Mouse (Mus musculus): ENCODE data around the gene Tnni2. TPM values are rescaled to one million over a fixed set of nuclear protein-coding genes. Genes with fewer than 3 reads are reported as not detected.

Gene Tnni2
- total RNA-seq, 2 experiments from 2014 or later = 19,257 to 20,060 TPM

- peak; percentile 87 for DNase-seq (ENCODE audit: low spot score)
These were observed 39.6 kb downstream of the Tnni2 start for GRCm38 (mm10) chr7:142481186-142481567.

DNA sequence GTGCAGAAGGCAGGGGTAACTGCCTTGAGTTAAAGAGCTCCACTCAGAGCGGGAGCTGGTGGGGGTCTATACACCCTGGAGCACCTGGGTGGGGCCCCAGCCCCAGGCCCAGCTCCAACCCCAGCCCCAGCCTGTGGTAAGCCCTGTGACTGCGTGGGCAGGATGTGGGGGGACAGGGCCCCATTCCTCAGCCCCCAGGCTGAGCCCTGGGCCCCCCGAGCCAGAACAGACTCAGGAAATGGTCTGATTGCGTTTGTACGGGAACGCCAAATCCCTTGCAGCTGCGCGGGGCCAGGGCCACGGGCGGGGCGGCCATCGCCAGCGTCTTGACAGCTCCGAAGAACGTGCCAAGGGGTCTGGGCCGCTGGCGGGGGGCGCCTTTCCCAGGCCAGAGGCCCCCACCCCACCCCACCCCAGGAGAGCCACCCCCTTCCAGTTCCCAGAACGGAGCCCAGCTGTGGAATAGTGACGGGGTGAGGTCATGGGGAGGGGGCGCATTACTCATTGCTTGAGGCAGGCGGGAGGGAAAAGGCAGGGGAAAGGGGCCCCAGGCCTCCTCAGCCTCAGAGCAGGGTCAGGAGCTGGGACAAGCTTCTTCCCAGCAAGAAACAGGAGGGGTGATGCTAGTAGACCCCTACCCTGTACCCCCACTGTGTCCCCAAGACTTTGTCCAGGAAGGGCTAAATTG is 40.1 kb downstream of the Tnni2 start:
- peak; percentile 69 for DNase-seq (ENCODE audit: low spot score)

GRCm38 (mm10) chr7:142482256-142482609 is 40.6 kb downstream of the Tnni2 start:
- no peak for DNase-seq (ENCODE audit: low spot score)

DNA sequence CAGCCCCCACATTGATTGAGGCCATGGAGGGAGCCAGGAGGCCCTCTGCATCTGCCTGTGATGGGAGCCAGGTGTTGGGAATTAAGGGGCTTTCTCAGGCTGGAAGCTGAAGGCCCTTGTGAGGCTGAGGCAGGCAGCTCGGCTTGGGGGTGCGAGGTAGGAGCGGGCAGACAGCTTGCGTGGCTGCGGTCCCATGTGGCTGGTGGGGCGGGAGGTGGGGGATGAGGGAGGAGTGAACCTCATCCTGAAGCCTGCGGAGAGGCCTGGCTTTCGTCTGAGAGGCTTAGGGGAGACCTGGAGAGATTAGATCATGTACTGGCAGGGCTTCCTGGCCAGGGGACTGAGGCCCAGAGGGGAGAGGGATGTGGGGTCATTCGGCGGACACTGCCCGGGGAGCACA is 41.5 kb downstream of the Tnni2 start:
- peak; percentile 62 for DNase-seq (ENCODE audit: low spot score)

DNA sequence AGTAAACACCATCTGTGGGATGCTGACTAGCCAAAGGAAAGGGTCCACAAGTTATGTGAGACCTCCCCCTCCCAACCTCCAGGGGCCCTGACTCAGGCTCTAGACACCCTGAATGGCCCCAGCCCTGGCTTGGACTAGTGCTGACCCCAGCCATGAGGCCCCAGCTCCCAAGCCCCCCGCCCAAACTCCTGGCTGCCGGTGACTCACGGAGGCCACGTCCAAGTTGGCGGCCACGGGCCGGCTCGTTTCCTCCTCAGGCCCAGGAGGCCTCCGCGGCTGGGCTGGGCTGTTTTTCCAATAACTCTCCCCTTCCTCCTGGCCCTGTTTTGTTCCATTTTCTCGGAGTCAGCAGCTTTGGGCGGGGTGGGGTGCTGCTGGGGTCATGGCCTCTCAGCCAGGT is 43.2 kb downstream of the Tnni2 start:
- peak; percentile 78 for DNase-seq (ENCODE audit: low spot score)

GRCm38 (mm10) chr7:142486751-142487162 is 45.1 kb downstream of the Tnni2 start:
- DNase-seq (ENCODE audit: low spot score) = no peak

GRCm38 (mm10) chr7:142487341-142487859 is 45.8 kb downstream of the Tnni2 start:
- DNase-seq (ENCODE audit: low spot score) = no peak

DNA sequence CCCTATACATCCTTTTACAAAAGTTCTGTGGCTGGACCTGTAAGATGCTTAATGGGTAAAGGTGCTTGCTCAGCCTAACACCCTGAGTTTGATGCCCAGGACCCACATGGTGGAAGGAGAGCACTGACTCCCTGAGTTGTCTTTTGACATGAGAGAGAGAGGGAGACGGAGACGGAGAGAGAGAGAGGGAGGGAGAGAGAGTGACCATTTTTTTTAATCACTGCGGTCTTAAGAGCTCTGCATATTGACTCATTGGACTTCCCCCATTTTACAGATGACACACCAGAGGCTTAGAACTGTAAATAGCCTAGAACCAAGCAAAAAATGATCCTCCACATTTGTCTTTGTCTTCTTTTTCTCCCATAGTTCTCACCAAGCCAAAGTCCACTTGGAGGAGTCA is 46.4 kb downstream of the Tnni2 start:
- DNase-seq (ENCODE audit: low spot score) = no peak

GRCm38 (mm10) chr7:142493535-142493934 is 51.9 kb downstream of the Tnni2 start:
- DNase-seq (ENCODE audit: low spot score) = peak; percentile 74

Other genes with a start within 250 kb of the Tnni2 start
- gene Krtap5-3, start 240.4 kb upstream of the Tnni2 start, total RNA-seq (2021) = not detected
- not detected for gene Gm7579, start 229.9 kb upstream of the Tnni2 start, total RNA-seq (2021)
- gene Krtap5-5, start 211.8 kb upstream of the Tnni2 start, total RNA-seq (2021) = not detected
- gene Gm40460, start 200.7 kb upstream of the Tnni2 start, total RNA-seq (2021) = not detected
- gene Gm2431, start 183.5 kb upstream of the Tnni2 start, total RNA-seq (2021) = not detected
- gene Gm4559, start 167.4 kb upstream of the Tnni2 start, total RNA-seq (2021) = not detected
- gene Krtap5-1, start 144.7 kb upstream of the Tnni2 start, total RNA-seq (2021) = not detected
- not detected for gene Krtap5-4, start 138.3 kb upstream of the Tnni2 start, total RNA-seq (2021)
- 1 to 10 TPM; 3.2 to 5.0 TPM for gene Ifitm10, start 68.1 kb upstream of the Tnni2 start, total RNA-seq (2021)
- gene Gm49369, start 59.1 kb upstream of the Tnni2 start, total RNA-seq (2021) = 1 to 10 TPM; 1.1 to 2.4 TPM
- gene Ctsd, start 53.8 kb upstream of the Tnni2 start, total RNA-seq (2021) = 100 to 1,000 TPM; 445 to 450 TPM
- gene Syt8, start 7.0 kb upstream of the Tnni2 start, total RNA-seq (2021) = not detected
- gene Lsp1, start 19.0 kb downstream of the Tnni2 start, total RNA-seq (2021) = 10 to 100 TPM; 30.3 to 38.4 TPM
- gene Tnnt3, start 57.0 kb downstream of the Tnni2 start, total RNA-seq (2021) = over 10,000 TPM; 35,269 to 35,976 TPM
- 1 to 10 TPM; 1.7 to 1.9 TPM for gene Mrpl23, start 90.9 kb downstream of the Tnni2 start, total RNA-seq (2021)
- gene Igf2, start 225.0 kb downstream of the Tnni2 start, total RNA-seq (2021) = 10 to 100 TPM; 20.0 to 29.0 TPM
- not detected for gene Gm49394, start 228.1 kb downstream of the Tnni2 start, total RNA-seq (2021)